Mouse (Mus musculus) testis, postnatal 10 days (tissue): ENCODE measurements at regions not wholly inside any gene's neighbourhood (a gene's known extent, or its start where the extent isn't known, plus 50 kb on each side); places are given as distances from the start of the nearest gene placed in this dataset.

Experiments used
- DNase-seq: peaks from one replicate; pipeline ENCODE4 v3.0.0; 2021; ENCODE audit warnings: low spot score

DNA sequence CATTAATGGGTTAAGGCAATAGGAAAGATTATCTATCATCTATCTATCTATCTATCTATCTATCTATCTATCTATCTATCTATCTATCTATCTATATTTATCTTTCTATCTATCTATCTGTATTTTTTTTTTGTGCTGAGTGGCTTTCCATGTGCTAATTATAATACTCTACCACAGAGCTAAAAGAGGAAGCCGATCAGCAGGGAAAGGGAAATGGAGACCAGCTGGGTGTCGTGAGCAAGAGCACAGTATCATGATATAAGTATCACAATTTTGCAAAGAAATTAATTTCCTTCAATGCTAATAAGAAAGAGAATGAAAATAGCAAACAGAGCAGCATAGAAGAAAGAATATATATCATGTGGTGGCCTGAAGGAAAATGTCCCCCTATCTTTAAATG is 69.6 kb downstream of the Cldn1 start:
- no peak for DNase-seq

DNA sequence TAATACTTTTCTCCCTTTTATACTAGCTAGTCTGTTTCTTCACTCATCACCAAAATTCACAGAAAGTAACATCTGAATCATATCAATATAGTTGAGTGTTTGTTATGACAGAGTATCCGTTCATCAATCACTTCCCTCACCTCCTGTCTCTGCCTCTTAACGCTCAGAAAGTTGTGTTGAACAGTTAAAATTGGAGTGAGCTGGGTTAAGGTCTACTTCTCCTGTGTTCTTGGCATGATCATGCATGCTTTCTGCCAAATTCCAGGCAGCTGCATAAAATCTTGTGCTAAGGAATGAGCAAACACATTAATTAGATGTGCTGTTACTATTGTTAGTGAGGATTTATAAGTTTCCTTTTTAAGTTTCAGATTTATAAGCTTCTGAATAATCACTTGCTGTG is 79.9 kb downstream of the Cldn1 start:
- DNase-seq, result no peak

GRCm38 (mm10) chr16:26285627-26286026 is 86.0 kb downstream of the Cldn1 start:
- no peak for DNase-seq

GRCm38 (mm10) chr16:26284713-26285112 is 86.9 kb downstream of the Cldn1 start:
- DNase-seq, result no peak

- no peak for DNase-seq
Observed at GRCm38 (mm10) chr16:26282418-26282817, 89.2 kb downstream of the Cldn1 start.

DNA sequence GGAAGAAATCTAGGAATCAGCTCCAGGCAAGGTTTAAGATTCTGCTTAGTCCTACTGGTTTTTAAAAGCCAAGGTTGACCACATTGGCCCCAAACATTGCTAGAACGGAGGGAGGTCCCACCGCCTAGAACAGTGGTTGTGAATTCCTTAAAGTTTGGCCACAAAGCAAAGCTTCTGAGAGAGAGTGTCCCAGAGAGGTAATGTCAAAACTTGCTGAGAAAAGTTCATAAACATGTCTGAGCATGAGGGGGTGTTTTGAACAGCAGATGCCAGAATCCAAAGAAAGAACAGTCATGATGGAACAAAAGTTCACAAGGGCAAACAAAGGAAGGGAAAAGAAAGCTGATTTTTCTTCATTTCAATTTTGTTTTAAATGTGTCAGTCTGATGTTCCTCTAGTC is 90.1 kb downstream of the Cldn1 start:
- no peak for DNase-seq

- no peak for DNase-seq
Observed at GRCm38 (mm10) chr16:26276789-26277188, 94.9 kb downstream of the Cldn1 start.

- no peak for DNase-seq
Observed at GRCm38 (mm10) chr16:26252824-26253223, 118.8 kb downstream of the Cldn1 start.

- DNase-seq, result no peak
Observed at GRCm38 (mm10) chr16:26251698-26252097, 119.9 kb downstream of the Cldn1 start.

DNA sequence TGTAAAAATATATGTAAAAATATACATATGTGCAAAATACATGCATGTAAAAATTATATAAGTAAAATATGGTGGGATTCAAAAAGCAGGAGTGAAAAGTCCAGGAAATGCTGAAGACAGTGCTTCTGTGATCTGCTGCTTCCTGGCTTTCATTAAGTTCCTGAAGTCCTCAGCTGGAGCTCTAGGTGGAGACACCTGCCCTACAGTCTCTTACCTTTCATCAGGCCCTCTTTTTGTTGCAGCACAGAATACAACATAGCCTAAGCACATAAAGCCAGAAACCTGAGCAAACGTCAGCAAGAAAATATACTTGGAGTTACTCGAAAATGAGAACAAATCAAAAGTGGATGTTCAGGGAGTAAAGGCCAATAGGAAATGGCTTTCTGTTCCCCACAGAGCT is 120.6 kb downstream of the Cldn1 start:
- DNase-seq, result no peak

- no peak for DNase-seq
Observed at GRCm38 (mm10) chr16:26248939-26249338, 122.7 kb downstream of the Cldn1 start.

DNA sequence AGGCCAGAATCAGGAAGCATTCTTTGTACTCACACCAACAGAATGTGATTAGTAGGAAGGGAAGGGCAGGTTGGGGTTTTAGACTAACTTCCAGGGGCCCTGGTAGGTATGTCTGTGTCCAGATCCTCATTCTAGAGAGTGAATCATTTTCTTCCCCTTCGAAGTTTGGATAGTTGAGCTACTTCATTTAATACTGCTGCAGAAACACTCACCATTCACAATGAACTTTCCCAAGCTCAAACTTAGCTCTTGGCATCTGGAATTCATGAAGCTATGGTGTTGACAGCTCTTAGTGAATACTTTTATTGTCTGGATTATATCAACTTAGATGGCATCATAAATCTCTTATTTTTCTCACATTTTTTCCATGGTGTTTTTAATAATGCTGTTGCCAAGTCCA is 123.7 kb downstream of the Cldn1 start:
- no peak for DNase-seq

DNA sequence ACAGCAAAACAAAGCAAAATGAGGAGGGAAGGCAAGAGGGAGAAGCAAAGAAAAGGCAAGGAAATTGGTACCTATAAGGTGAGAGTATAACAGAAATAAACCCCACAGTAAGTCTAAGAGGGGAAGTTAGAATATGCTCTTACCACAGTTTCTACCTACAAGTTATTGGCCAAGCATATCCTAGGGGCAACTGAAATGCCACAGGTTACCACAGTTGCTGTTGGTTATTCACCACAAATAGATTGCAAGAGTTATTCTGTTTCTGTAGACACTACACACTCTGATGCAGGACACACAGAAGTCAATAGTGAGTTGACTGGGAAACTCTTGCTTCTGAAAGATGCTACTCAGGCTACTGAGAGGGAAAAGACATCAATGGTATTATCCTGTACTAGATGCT is 129.7 kb upstream of the P3h2 start:
- DNase-seq, result no peak

- DNase-seq, result peak; percentile 87
Observed at GRCm38 (mm10) chr16:26234113-26234512, 128.5 kb upstream of the P3h2 start.

GRCm38 (mm10) chr16:26231110-26231509 is 125.5 kb upstream of the P3h2 start:
- DNase-seq, result no peak

GRCm38 (mm10) chr16:26211418-26211817 is 105.8 kb upstream of the P3h2 start:
- no peak for DNase-seq

- DNase-seq, result no peak
Observed at GRCm38 (mm10) chr16:26199125-26199524, 93.5 kb upstream of the P3h2 start.

- no peak for DNase-seq
Observed at GRCm38 (mm10) chr16:26196345-26196744, 90.8 kb upstream of the P3h2 start.

DNA sequence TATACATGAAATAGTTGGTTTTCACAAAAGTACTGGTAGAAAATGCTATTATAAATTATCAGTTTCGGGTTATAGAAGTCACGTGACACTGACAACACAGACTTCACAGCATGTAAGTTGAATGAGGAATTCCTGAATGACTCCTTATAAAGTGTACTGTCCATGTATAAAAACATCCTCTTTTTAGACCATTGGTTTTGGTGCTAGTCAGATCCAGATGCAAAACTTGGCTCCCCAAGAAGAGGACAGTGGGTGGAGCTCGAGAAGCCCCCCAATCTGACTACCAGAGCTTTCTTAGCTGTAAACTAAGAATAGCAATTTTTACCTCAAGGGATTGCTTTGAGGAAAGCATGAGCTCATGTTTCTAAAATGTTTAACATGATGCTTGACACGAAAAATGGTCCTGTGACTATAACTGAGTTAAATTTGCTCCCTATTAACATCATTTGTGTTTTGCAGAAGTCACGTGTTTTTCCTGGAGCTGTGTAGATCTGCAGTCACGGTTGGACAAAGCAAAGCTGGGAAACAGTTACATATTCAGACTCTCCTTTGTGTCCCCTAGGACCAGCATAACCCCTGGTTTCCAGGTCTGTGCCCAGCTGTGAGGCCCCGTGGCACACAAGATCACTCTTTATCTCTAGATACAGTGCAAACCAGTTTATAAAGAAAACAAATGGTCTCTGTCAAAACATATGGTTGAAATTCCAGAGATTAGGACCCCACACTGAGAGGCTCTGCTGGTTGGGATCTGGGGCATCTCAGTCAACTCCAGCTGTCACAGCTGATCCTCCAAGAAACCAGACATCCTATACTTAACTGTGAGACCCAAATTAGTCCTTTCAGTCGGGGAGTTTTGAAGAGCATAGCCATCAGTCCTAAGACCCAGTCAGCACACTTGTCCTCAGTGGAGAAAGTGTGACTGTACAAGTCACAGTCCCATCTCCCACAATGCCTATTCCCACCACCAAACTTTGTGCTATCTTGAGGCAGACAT is 80.0 kb upstream of the P3h2 start:
- no peak for DNase-seq

DNA sequence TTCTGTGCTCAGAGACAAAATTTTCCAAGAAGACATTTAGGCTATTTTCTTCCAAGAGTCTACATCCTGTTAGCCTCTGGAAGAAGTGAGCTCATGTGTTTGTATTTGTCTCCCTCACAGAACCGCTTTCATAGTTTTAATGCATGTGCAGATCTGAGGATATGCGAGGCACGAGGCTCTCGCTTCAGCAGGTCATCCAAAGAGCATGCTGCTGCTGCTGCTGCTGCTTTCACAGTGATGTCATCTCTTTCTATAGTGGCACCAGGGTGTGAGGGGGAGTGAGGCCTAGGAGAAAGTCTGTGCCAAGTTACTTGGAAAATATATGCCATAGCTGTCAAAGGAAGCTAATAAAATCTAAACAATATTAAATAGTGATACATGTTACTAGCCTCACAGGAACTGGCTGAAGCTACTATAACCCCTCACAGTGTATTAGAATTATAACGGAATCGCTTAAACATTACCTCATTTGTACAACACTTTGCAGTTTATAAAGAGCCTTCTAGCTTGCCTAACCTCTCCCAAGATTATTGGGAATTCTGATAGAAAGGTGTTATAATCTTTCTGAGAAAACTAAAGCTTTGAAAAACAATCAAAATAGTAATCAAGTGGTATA is 79.2 kb upstream of the P3h2 start:
- no peak for DNase-seq

DNA sequence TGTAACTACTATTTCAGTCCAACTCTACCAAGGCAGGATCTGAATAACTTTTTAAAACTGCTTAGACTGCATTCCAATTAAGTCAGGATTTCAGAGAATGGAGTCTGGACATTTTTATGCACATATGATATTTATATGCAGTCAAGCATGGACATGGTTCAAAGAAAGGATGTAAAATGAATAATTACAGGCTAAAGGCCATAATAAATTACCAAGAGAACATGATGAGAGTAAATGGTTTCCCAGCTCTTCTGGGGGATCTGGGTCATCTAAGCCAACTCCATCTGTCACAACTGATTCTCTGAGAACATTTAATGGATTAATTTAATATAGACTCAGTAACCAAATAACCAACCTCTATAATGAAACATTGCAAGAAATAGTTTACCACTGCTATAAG is 77.9 kb upstream of the P3h2 start:
- no peak for DNase-seq

GRCm38 (mm10) chr16:26181716-26182115 is 76.1 kb upstream of the P3h2 start:
- no peak for DNase-seq

GRCm38 (mm10) chr16:26171441-26171840 is 65.9 kb upstream of the P3h2 start:
- no peak for DNase-seq
